Mouse (Mus musculus) midbrain, embryonic 12.5 days (tissue): Measurements from ENCODE around the gene Eps15l1. TPM values are rescaled to one million over a fixed set of nuclear protein-coding genes. Genes with fewer than 3 reads are reported as not detected.

Source experiments
- ATAC-seq: fragments of 200-750 bp; cut with Nextera tagmentation; 2 replicates; pipeline ENCODE4 v1.8.0; 2017; ENCODE audit warnings: low read depth, moderate TSS enrichment, moderate library complexity; ENCODE audit not compliant: low FRiP score
- H3K27ac ChIP-seq: fragments of 300-500 bp; sonication (generic); replicated peaks from 2 replicates; pipeline ENCODE4 v1.5.1; 2016; ENCODE audit warnings: mild to moderate bottlenecking
- H3K27me3 ChIP-seq: fragments of 300-500 bp; sonication (generic); 2 replicates; pipeline ENCODE4 v1.6.1; 2016; ENCODE audit warnings: mild to moderate bottlenecking
- H3K36me3 ChIP-seq: fragments of 300-500 bp; sonication (generic); 2 replicates; pipeline ENCODE4 v1.6.1; 2016
- H3K4me1 ChIP-seq: fragments of 300-500 bp; sonication (generic); 2 replicates; pipeline ENCODE4 v1.6.1; 2016
- H3K4me2 ChIP-seq: fragments of 300-500 bp; sonication (generic); replicated peaks from 2 replicates; pipeline ENCODE4 v1.6.1; 2016; ENCODE audit warnings: mild to moderate bottlenecking, moderate library complexity
- H3K4me3 ChIP-seq: fragments of 300-500 bp; sonication (generic); 2 replicates; pipeline ENCODE4 v1.5.1; 2016; ENCODE audit warnings: mild to moderate bottlenecking
- H3K9ac ChIP-seq: fragments of 300-500 bp; sonication (generic); replicated peaks from 2 replicates; pipeline ENCODE4 v1.6.1; 2016; ENCODE audit warnings: mild to moderate bottlenecking, moderate library complexity
- H3K9me3 ChIP-seq: fragments of 300-500 bp; sonication (generic); 2 replicates; pipeline ENCODE4 v1.6.1; 2016; ENCODE audit warnings: mild to moderate bottlenecking
- WGBS: fragments of 180-500 bp; shearing (Covaris S2); methylation state at CpG from one replicate; pipeline ENCODE4 v1.1.7; 2016; 5-methylcytosine and 5-hydroxymethylcytosine counted together
- polyA plus RNA-seq: library from polyadenylated mRNA; unstranded; fragments of >200 nt; fragmentation: Nextera tagmentation; extraction: Ambion mirVana; gene quantifications from 2 replicates; pipeline ENCODE4 v1.2.1, GENCODE M21; 2016

Gene Eps15l1
- polyA plus RNA-seq, 1 experiment from 2014 or later, result 73.2 TPM

DNA sequence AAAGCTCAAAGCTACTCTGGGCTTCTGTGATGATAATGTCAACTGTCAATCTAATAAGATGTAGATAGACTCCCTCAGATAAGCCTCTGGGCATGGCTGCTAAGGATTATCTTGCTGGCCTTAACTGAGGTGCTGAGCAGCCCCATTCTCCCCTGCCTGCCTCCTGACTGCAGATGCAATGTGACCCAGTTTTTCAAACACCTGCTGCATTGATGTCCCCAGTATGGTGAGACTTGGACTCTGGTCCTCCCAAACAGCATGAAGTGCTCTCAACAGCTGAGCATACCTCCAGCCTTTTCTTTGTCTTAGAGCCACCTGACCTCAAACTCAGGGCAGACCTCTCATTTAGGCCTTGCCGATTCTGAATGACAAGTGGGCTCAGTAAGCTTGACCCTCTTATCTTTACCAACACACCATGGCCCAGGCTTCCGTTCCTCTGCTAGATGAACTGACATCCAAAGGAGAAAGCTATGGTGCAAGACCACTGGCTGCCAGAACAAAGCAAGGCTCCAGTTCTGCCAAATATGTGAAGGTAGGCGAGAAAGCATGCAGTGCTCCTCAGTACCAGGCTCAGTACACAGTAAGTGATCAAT is 108.2 kb downstream of the Eps15l1 start:
- no peak for ATAC-seq
- H3K4me3 ChIP-seq, result no peak overlapping the region
- H3K4me2 ChIP-seq, result no peak overlapping the region
- 70% methylated on average over 3 of the region's 3 CpGs for WGBS
- no peaks in the 10 kb centered on the region for H3K9me3 ChIP-seq
- H3K9ac ChIP-seq, result no peak overlapping the region
- no peak overlapping the region for H3K27ac ChIP-seq
- no peaks in the 10 kb centered on the region for H3K36me3 ChIP-seq
- peaks cover 8% of the 10 kb centered on the region; the same call in 1 of the 2 replicates for H3K27me3 ChIP-seq
- H3K4me1 ChIP-seq, result peaks cover 13% of the 10 kb centered on the region; the same call in 1 of the 2 replicates

DNA sequence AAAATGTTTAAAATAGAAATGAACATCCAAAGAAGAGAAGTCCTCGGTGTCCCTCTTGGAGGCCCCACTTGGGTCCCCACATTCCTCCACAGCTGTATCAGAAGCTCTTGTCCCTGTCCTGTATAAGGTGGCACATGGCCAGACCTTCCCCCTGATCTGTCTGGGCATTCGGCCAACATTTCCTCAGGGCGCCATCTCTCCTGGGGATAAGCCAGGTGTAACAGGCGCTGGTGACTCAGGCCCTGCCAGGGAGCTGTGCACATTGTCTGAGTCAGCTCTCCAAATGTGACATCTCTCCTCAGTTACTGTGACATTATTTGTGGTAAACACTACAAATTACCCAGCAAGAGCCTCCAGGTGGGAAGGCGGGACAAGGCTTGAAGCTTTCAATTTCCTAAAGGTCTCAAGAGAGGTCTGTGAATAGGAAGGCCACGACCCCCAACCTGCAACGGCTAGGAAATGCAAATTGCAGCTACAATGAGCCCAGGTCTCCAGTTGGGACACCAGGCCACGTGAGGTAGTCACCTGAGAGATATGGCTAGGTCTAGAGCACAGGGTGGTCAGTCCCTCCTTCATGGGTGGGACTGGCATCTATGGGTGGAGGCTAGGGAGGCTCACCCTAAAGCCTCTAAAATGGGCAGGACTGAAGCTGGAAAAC is 110.3 kb downstream of the Eps15l1 start:
- 58% methylated on average over 8 of the region's 8 CpGs for WGBS
- no peak for ATAC-seq

DNA sequence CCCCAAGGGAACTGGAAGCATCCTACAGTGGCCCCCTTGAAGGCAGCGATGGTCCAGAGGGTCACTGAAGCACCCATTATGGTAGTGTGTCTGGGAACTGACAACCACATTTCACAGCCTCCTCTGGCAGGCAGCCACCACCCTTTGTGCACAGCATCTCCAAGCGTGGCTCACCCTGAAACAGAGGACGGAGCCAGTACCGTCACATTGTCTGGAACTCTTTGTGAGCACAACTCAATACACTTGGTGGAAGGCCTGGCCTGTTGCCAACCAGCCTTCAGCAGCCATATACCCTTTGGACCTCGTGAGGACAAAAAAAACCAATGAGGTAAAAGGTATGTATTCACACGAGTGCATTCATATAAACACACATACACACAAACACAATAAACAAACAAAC is 113.0 kb downstream of the Eps15l1 start:
- ATAC-seq, result no peak; the same call in 1 of the 2 replicates
- no peaks in the 10 kb centered on the region for H3K36me3 ChIP-seq
- WGBS, result 70% methylated on average over 6 of the region's 6 CpGs

More for the DNA sequence above, 110.3 kb downstream of the Eps15l1 start:
- no peaks in the 10 kb centered on the region for H3K27me3 ChIP-seq
- no peak overlapping the region for H3K9ac ChIP-seq
- no peaks in the 10 kb centered on the region for H3K36me3 ChIP-seq
- peaks cover 9% of the 10 kb centered on the region; the same call in 1 of the 2 replicates for H3K4me1 ChIP-seq
- H3K4me2 ChIP-seq, result no peak overlapping the region
- no peak overlapping the region for H3K4me3 ChIP-seq
- H3K27ac ChIP-seq, result no peak overlapping the region
- no peaks in the 10 kb centered on the region for H3K9me3 ChIP-seq

DNA sequence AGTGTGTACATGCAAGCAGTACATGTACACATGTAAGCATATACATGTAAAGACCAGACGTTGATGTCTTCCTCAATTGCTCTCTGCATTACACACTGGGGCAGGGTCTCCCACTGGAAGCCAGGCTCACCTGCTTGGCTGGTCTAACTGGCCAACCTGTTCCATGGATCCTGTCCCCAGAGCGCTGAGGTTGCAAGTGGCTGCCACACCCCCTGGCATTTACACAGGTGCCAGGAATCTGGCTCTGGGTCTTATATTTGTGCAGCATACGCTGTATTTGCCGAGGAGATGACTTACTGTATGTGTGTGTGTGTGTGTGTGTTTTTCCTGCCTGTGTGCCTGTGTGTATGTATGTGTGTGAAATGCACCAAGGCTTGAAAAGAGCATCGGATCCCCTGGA is 114.3 kb downstream of the Eps15l1 start:
- Histone ChIP-seq H3K27ac (no peak overlapping the region), H3K4me3 (no peak overlapping the region), H3K9me3 (no peaks in the 10 kb centered on the region), H3K4me1 (peaks cover 9% of the 10 kb centered on the region; the same call in 1 of the 2 replicates), H3K27me3 (no peaks in the 10 kb centered on the region), H3K4me2 (no peak overlapping the region), H3K9ac (no peak overlapping the region), H3K36me3 (no peaks in the 10 kb centered on the region)
- WGBS, result 93% methylated on average over 5 of the region's 5 CpGs
- ATAC-seq, result no peak

More for the DNA sequence above, 113.0 kb downstream of the Eps15l1 start:
- H3K27me3 ChIP-seq, result no peaks in the 10 kb centered on the region
- no peak overlapping the region for H3K4me2 ChIP-seq
- no peak overlapping the region for H3K4me3 ChIP-seq
- no peak overlapping the region for H3K9ac ChIP-seq
- H3K9me3 ChIP-seq, result no peaks in the 10 kb centered on the region
- H3K4me1 ChIP-seq, result peaks cover 9% of the 10 kb centered on the region; the same call in 1 of the 2 replicates
- no peak overlapping the region for H3K27ac ChIP-seq

DNA sequence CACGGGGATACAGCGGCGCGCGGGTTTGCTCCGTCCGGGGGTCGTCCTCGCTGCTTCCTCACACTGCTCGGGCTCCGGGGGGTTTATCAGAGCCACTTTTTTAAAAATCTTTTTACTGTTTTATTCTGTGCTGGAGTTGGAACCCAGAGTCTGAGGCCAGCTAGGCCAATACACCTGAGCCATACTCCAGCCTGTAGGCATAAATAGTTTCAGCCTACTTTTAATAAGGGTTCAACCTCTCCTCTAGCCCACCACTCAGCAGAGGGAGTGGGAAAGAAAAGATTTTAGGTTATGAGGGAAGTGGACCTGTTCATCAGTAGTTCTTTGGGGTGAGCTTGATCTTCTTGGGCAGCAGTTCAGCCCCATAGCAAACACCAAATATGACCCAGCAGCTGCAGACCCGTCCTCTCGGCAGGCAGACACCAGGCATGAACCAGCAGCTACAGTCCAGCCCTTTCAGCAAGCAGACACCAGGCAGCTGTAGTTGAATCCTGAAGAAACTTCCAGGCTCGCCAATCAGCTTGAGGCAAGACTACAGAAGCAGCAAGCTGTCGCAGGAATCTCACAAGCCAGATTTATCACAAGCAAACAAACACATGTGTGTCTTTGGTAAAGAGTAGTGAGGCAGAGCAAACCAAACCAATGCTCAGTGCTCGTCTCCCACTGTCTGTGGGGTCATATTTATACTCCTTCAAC is 115.9 kb downstream of the Eps15l1 start, which contains the start of gene Gm10282:
Gene Gm10282 (minus strand): TSS at position 51 of the 696 bp plus-strand sequence.
- H3K9me3 ChIP-seq, result no peaks in the 10 kb centered on the region
- no peaks in the 10 kb centered on the region for H3K27me3 ChIP-seq
- WGBS, result 80% methylated on average over 16 of the region's 16 CpGs
- H3K4me3 ChIP-seq, result no peak within 1 kb of the TSS
- no peak within 1 kb of the TSS for H3K27ac ChIP-seq
- no peaks in the 10 kb centered on the region for H3K36me3 ChIP-seq
- H3K4me2 ChIP-seq, result no peak within 1 kb of the TSS
- H3K4me1 ChIP-seq, result 0 out of 2 replicates have a peak, but pooled peaks cover 4% of the 10 kb centered on the region
- H3K9ac ChIP-seq, result no peak within 1 kb of the TSS
- no peak for ATAC-seq

DNA sequence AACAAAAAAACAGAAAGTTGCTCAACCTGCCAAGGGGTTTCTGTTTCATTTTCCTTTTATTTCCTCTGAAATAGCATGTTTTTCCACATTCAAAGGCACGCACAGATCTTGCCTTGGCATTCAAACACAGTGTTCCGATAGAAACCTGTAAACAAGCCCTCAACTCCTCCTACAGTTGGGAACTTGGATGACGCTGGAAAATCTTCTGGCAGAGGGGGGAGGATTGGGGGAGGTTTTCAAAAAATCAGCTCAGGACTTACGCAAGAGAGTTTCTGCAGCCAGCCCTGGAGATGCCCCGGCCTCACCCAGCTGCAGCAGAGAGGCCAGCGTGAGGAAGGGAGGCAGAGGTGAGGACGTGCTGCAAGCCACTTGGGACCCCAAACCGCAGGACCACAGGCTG is 117.6 kb downstream of the Eps15l1 start:
- ATAC-seq, result no peak
- no peak overlapping the region for H3K4me3 ChIP-seq
- no peaks in the 10 kb centered on the region for H3K36me3 ChIP-seq
- no peaks in the 10 kb centered on the region for H3K9me3 ChIP-seq
- H3K27me3 ChIP-seq, result no peaks in the 10 kb centered on the region
- 0 out of 2 replicates have a peak, but pooled peaks cover 4% of the 10 kb centered on the region for H3K4me1 ChIP-seq
- no peak overlapping the region for H3K9ac ChIP-seq
- WGBS, result 68% methylated on average over 8 of the region's 8 CpGs
- no peak overlapping the region for H3K4me2 ChIP-seq
- H3K27ac ChIP-seq, result no peak overlapping the region

DNA sequence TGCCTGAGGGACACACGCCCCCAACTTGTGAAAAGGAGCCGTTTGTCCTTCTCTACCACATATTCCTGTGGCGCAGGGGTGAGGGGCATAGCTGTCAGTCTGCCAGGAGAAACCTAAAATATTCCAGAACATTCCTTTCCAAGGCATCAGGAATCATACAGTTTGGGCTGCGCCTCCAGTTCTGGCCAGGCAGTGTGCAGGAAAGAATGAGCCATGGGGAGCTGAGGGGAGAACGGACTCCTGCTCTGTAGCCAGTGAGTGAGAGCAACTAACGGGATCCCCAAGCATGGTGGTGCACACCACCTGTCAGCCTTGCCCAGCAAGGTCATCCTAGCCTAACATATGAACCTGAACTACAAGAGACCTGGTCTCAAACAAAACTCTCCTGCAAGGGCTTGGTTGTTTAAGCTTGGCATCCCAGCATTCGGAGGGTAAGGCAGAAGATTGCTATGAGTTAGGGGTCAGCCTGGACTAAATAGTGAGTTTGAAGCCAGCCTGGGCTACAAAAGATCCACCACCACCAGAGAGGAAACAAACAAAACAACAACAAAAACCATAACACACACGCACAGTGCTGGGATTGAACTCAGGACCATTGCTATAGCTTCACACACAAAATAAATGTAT is 118.2 kb downstream of the Eps15l1 start:
- WGBS, result 83% methylated on average over 8 of the region's 8 CpGs
- H3K4me1 ChIP-seq, result no peaks in the 10 kb centered on the region
- no peaks in the 10 kb centered on the region for H3K36me3 ChIP-seq
- H3K27me3 ChIP-seq, result no peaks in the 10 kb centered on the region
- no peak overlapping the region for H3K4me2 ChIP-seq
- no peak overlapping the region for H3K27ac ChIP-seq
- no peak overlapping the region for H3K9ac ChIP-seq
- no peak for ATAC-seq
- H3K4me3 ChIP-seq, result no peak overlapping the region
- no peaks in the 10 kb centered on the region for H3K9me3 ChIP-seq

DNA sequence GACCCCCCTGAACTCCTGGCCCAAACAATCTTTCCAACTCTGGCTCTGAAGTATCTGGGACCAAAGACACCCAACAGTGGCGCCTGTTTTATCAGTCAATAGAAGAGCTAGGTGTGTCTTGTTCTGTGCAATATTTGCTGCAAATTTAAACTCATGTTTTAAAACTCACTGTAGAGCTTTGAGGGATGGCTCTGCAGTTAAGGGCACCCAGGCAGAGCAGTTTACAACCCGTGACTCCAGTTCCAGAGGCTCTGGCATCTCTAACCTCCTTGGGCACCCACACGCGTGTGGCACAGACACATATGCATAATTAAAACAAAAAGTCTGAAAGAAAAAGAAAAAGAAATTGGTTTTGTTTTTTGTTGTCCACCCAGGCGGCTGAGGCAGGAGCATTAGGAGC is 119.8 kb downstream of the Eps15l1 start:
- Histone ChIP-seq H3K27ac (no peak overlapping the region), H3K36me3 (no peaks in the 10 kb centered on the region), H3K9ac (no peak overlapping the region), H3K9me3 (no peaks in the 10 kb centered on the region), H3K4me1 (no peaks in the 10 kb centered on the region), H3K4me2 (no peak overlapping the region), H3K27me3 (no peaks in the 10 kb centered on the region), H3K4me3 (no peak overlapping the region)
- WGBS, result 84% methylated on average over 5 of the region's 5 CpGs
- ATAC-seq, result no peak

DNA sequence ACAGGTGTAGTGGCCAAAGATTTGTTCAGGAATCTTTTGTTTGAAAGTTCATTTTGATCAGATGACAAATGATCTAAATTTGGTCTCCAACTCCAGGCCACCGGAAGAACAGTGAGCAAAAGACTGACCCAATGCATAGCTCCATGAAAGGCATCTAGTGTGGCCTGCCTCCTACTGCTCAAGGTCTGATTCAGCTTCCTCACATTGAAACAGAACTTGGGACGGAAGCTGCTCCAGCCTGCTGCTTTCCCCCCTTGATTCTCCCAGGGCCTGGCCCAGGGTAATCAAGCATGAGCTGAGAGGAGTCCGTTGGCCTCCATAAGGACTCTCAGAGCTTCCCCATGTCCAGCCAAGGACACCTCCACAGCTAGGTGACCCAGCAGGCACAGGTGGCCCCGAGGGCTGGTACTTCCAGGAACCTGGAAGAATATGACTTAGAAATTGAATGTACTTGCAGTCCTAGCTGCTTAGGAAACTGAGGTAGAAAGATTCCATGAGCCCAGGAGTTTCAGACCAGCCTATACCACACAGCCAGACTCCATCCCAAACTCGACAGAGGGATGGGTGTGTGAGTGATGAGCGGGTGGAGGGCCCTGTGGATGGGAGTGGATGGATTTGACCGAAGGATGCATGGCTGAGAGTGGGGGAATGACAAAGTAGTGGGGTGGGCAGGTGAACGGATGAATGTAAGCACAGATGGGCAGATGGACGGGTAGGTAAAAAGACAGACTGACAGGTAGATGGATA is 120.4 kb downstream of the Eps15l1 start:
- H3K36me3 ChIP-seq, result no peaks in the 10 kb centered on the region
- H3K9ac ChIP-seq, result no peak overlapping the region
- H3K27ac ChIP-seq, result no peak overlapping the region
- ATAC-seq, result no peak
- H3K27me3 ChIP-seq, result no peaks in the 10 kb centered on the region
- H3K4me3 ChIP-seq, result no peak overlapping the region
- no peaks in the 10 kb centered on the region for H3K9me3 ChIP-seq
- no peak overlapping the region for H3K4me2 ChIP-seq
- H3K4me1 ChIP-seq, result no peaks in the 10 kb centered on the region
- 82% methylated on average over 9 of the region's 9 CpGs for WGBS

DNA sequence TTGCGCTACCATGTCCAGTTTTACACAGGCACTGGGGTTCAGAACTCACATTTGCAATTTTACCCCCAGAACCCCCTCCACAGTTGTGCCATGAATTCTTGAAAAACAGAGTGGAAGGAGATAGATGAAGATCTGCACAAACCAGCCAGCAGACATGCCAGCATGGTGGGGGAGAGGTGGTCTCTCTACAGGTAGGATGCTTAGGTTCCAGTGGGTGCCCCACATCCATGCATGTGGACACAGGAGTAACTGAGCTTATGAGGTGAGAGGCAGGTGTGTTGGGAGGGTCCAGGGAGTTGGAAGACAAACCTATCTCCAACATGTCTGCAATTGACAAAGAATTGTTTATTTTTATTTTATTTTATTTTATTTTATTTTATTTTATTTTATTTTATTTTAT is 122.3 kb downstream of the Eps15l1 start:
- no peaks in the 10 kb centered on the region for H3K36me3 ChIP-seq
- no peak overlapping the region for H3K9ac ChIP-seq
- 89% methylated on average over 1 of the region's 1 CpGs for WGBS
- H3K27ac ChIP-seq, result no peak overlapping the region
- no peaks in the 10 kb centered on the region for H3K4me1 ChIP-seq
- ATAC-seq, result no peak
- H3K4me2 ChIP-seq, result no peak overlapping the region
- no peaks in the 10 kb centered on the region for H3K9me3 ChIP-seq
- H3K4me3 ChIP-seq, result no peak overlapping the region
- no peaks in the 10 kb centered on the region for H3K27me3 ChIP-seq

DNA sequence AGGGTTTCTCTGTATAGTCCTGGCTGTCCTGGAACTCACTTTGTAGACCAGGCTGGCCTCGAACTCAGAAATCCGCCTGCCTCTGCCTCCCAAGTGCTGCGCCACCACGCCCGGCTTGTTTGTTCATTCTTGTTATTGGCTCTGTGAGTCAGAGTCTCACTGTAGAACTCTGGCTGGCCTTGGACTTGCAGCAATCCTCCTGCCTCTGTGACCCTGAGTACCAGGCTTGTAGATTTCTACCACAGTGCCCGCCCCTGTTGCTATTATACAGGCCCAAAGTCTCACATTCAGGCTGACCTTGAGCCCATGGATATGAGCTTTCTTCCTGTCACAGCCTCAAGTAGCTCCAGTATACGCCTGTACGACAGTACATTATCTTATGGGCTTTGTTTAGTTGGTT is 124.7 kb downstream of the Eps15l1 start:
- Histone ChIP-seq H3K9ac (no peak overlapping the region), H3K4me3 (no peak overlapping the region), H3K9me3 (no peaks in the 10 kb centered on the region), H3K27ac (no peak overlapping the region), H3K27me3 (no peaks in the 10 kb centered on the region), H3K36me3 (no peaks in the 10 kb centered on the region), H3K4me1 (no peaks in the 10 kb centered on the region), H3K4me2 (no peak overlapping the region)
- 92% methylated on average over 8 of the region's 8 CpGs for WGBS
- ATAC-seq, result no peak
